Mouse (Mus musculus): ENCODE data around the gene Nynrin. TPM values are rescaled to one million over a fixed set of nuclear protein-coding genes. Genes with fewer than 3 reads are reported as not detected.
A peak's percentile ranks its signal among the peaks of the same experiment; 100 is the strongest.

Gene Nynrin
- total and polyA plus RNA-seq, 2 experiments from 2014 or later: 7.2 to 42.0 TPM

- WGBS: 18% methylated on average over 30 of the region's 30 CpGs
- DNase-seq (ENCODE audit: low spot score): peak; percentile 87
- ATAC-seq (ENCODE audit: low FRiP score): peak; percentile 70
- Histone ChIP-seq H3K27me3 (ENCODE audit: insufficient read depth, low read length) (no peaks in the 10 kb centered on the region), H3K4me3 (ENCODE audit: low read depth, low read length) (no peak overlapping the region), H3K9me3 (ENCODE audit: low read length) (no peaks in the 10 kb centered on the region), H3K27ac (ENCODE audit: low read depth, low read length) (peak overlapping the region; percentile 55), H3K9ac (replicated peaks; ENCODE audit: low read length, poor library complexity, severe bottlenecking) (0 out of 2 replicates have a peak overlapping the region, but pooled peaks have one; percentile 24), H3K4me2 (ENCODE audit: low read depth, low read length, poor library complexity, severe bottlenecking) (peak overlapping the region; percentile 27; the same call in 1 of the 2 replicates), H3K4me1 (ENCODE audit: insufficient read depth, low read length) (no peaks in the 10 kb centered on the region), H3K36me3 (ENCODE audit: insufficient read depth, low read length) (peaks cover 37% of the 10 kb centered on the region)
- TF ChIP-seq CTCF (IDR thresholded peaks at IDR 0.05): peak; percentile 94
These were observed 20.2 kb downstream of the Nynrin start for GRCm38 (mm10) chr14:55873714-55874683.

GRCm38 (mm10) chr14:55877469-55878315, 23.9 kb downstream of the Nynrin start:
- Histone ChIP-seq H3K9ac (replicated peaks; ENCODE audit: low read length, poor library complexity, severe bottlenecking) (no peak overlapping the region), H3K27me3 (ENCODE audit: insufficient read depth, low read length) (no peaks in the 10 kb centered on the region), H3K4me3 (ENCODE audit: low read depth, low read length) (no peak overlapping the region), H3K9me3 (ENCODE audit: low read length) (no peaks in the 10 kb centered on the region), H3K27ac (ENCODE audit: low read depth, low read length) (no peak overlapping the region), H3K4me1 (ENCODE audit: insufficient read depth, low read length) (no peaks in the 10 kb centered on the region), H3K36me3 (ENCODE audit: insufficient read depth, low read length) (peaks cover 7% of the 10 kb centered on the region), H3K4me2 (ENCODE audit: low read depth, low read length, poor library complexity, severe bottlenecking) (no peak overlapping the region)
- ATAC-seq (ENCODE audit: low FRiP score): no peak
- 33% methylated on average over 14 of the region's 14 CpGs for WGBS
- no peak for DNase-seq (ENCODE audit: low spot score)
- no peak for TF ChIP-seq CTCF (IDR thresholded peaks at IDR 0.05)

DNA sequence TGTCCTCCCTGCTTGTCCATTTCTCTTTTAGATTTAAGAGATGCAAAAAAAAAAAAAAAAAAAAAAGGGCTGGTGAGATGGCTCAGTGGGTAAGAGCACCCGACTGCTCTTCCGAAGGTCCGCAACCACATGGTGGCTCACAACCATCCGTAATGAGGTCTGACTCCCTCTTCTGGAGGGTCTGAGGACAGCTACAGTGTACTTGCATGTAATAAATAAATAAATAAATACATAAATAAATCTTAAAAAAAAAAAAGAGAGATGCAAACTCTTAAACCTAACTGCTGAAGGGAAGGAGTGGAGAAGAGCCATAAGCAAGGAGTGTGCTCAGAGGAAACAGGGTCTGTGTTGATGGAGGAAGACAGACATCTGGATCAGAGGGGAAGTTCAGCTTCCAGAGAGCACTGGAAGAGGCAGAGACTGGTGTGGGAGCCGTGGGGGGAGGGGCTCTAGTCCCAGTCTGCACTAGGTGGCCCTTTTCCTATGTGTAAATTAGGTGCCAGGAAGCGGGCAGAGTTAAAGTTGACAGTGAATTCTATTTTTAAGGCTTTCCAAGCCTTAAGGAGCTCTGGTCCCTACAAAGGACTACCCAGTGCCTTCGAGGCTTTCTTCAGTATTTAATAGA, 24.6 kb downstream of the Nynrin start:
- no peak for DNase-seq (ENCODE audit: low spot score)
- no peaks in the 10 kb centered on the region for H3K36me3 ChIP-seq (ENCODE audit: insufficient read depth, low read length)
- H3K4me2 ChIP-seq (ENCODE audit: low read depth, low read length, poor library complexity, severe bottlenecking): no peak overlapping the region
- no peak for ATAC-seq (ENCODE audit: low FRiP score)
- no peak overlapping the region for H3K4me3 ChIP-seq (ENCODE audit: low read depth, low read length)
- H3K9ac ChIP-seq (replicated peaks; ENCODE audit: low read length, poor library complexity, severe bottlenecking): no peak overlapping the region
- no peak overlapping the region for H3K27ac ChIP-seq (ENCODE audit: low read depth, low read length)
- WGBS: 37% methylated on average over 7 of the region's 7 CpGs
- peak; percentile 37 for TF ChIP-seq CTCF (IDR thresholded peaks at IDR 0.05)
- H3K4me1 ChIP-seq (ENCODE audit: insufficient read depth, low read length): no peaks in the 10 kb centered on the region
- H3K27me3 ChIP-seq (ENCODE audit: insufficient read depth, low read length): no peaks in the 10 kb centered on the region
- H3K9me3 ChIP-seq (ENCODE audit: low read length): no peaks in the 10 kb centered on the region

DNA sequence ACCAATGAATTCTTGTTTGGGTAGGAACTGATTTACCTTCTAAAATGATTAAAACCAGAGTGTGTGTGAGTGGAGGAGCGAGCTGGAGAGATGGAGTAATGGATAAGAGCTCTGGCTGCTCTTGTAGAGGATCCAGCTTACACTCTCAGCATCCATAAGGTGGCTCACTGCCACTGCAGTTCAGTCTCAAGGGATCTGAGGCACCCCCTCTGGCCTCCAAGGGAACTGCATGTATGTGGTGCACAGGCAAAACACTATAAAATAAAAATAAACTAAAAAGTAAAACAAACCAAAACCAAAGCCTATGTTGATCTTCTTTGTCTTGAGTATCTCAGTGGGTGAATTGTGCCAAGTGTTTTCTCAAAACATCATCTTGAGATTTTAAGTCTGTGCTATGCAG, 25.8 kb downstream of the Nynrin start:
- ATAC-seq (ENCODE audit: low FRiP score): 0 out of 2 replicates have a peak, but pooled peaks have one; percentile 38
- Histone ChIP-seq H3K27ac (ENCODE audit: low read depth, low read length) (no peak overlapping the region), H3K9ac (replicated peaks; ENCODE audit: low read length, poor library complexity, severe bottlenecking) (no peak overlapping the region), H3K36me3 (ENCODE audit: insufficient read depth, low read length) (no peaks in the 10 kb centered on the region), H3K9me3 (ENCODE audit: low read length) (no peaks in the 10 kb centered on the region), H3K4me2 (ENCODE audit: low read depth, low read length, poor library complexity, severe bottlenecking) (no peak overlapping the region), H3K4me1 (ENCODE audit: insufficient read depth, low read length) (peaks cover 4% of the 10 kb centered on the region; the same call in 1 of the 2 replicates), H3K4me3 (ENCODE audit: low read depth, low read length) (no peak overlapping the region), H3K27me3 (ENCODE audit: insufficient read depth, low read length) (no peaks in the 10 kb centered on the region)
- peak; percentile 86 for DNase-seq (ENCODE audit: low spot score)
- WGBS: 30% methylated on average over 1 of the region's 1 CpGs
- TF ChIP-seq CTCF (IDR thresholded peaks at IDR 0.05): peak; percentile 87

- H3K4me2 ChIP-seq (ENCODE audit: low read depth, low read length, poor library complexity, severe bottlenecking): no peak overlapping the region
- peaks cover 4% of the 10 kb centered on the region for H3K4me1 ChIP-seq (ENCODE audit: insufficient read depth, low read length)
- H3K9ac ChIP-seq (replicated peaks; ENCODE audit: low read length, poor library complexity, severe bottlenecking): no peak overlapping the region
- no peak overlapping the region for H3K27ac ChIP-seq (ENCODE audit: low read depth, low read length)
- no peaks in the 10 kb centered on the region for H3K9me3 ChIP-seq (ENCODE audit: low read length)
- DNase-seq (ENCODE audit: low spot score) (no peak), ATAC-seq (ENCODE audit: low FRiP score) (no peak)
- TF ChIP-seq CTCF (IDR thresholded peaks at IDR 0.05): no peak
- H3K4me3 ChIP-seq (ENCODE audit: low read depth, low read length): no peak overlapping the region
- H3K27me3 ChIP-seq (ENCODE audit: insufficient read depth, low read length): no peaks in the 10 kb centered on the region
- 79% methylated on average over 8 of the region's 8 CpGs for WGBS
- no peaks in the 10 kb centered on the region for H3K36me3 ChIP-seq (ENCODE audit: insufficient read depth, low read length)
These were observed 27.2 kb downstream of the Nynrin start for GRCm38 (mm10) chr14:55880982-55881381.

Data from midbrain, postnatal 0 days (tissue).